Mouse (Mus musculus): ENCODE data around the gene Nav3. TPM values are rescaled to one million over a fixed set of nuclear protein-coding genes. Genes with fewer than 3 reads are reported as not detected.
"Not testable (repeated sequence)": the region's sequence is repeated elsewhere in the genome, so short reads cannot be mapped to it uniquely, and the experiment has no call there.

The Nav3 gene
- total and polyA plus RNA-seq, 3 experiments = not detected

DNA sequence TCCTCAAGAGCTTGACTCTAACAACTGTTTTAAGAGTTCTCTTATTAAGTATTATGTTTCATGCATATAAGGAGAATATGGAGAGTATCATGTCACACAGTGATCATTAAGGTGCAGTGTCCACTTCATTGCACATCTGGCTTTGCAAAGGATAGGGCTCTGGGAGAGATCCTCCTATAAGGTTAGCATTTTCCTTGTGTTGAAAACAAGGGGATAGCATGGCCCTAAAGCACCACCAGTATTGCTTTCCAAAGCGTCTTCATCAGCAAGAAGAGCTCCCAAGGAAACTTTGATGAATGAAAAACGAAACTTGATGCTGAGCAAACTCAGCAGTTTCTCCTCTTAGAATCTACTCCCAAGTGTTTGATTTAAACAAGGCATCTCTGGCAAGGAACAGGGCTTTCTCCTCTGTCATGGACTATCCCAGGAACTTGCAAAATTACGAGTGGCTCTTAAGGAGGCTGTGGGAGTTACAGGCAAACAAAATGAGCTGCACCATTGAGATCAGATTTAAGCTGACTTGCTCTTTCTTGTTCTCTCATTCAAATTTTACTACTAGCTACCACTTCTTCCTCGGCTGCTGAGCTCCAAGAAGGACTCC, 436.6 kb downstream of the Nav3 start:
- no peak for DNase-seq (ENCODE audit: low read depth, low spot score)
- H3K79me2 ChIP-seq (ENCODE audit: control insufficient read depth, insufficient read depth, low read length, poor library complexity) = no peaks in the 10 kb centered on the region
- TF ChIP-seq BHLHE40 (IDR thresholded peaks at IDR 0.05; ENCODE audit: borderline replicate concordance, low read depth, low read length) = no peak
- TF ChIP-seq POLR2A (IDR thresholded peaks at IDR 0.05; ENCODE audit: control insufficient read depth in 1 of 2, insufficient read depth in 1 of 2, low read depth in 1 of 2, low read length in 2 of 2, poor library complexity in 1 of 2) = no peak
- TF ChIP-seq ZC3H11A (IDR thresholded peaks at IDR 0.05; ENCODE audit: low read depth, low read length) = no peak
- TF ChIP-seq EP300 (IDR thresholded peaks at IDR 0.05; ENCODE audit: low read depth in 1 of 2, low read length in 2 of 2) = no peak
- no peak for TF ChIP-seq NRF1 (IDR thresholded peaks at IDR 0.05; ENCODE audit: insufficient read depth, low read depth, low read length, poor library complexity, severe bottlenecking)
- TF ChIP-seq RCOR1 (IDR thresholded peaks at IDR 0.05; ENCODE audit: low read depth, low read length) = no peak
- TF ChIP-seq TAL1 (IDR thresholded peaks at IDR 0.05; ENCODE audit: low read length) = no peak
- TF ChIP-seq POLR2AphosphoS5 (IDR thresholded peaks at IDR 0.05; ENCODE audit: borderline replicate concordance, low read depth, low read length) = no peak
- TF ChIP-seq GATA1 (IDR thresholded peaks at IDR 0.05; ENCODE audit: low read depth, low read length) = no peak
- no peak for TF ChIP-seq ELF1 (IDR thresholded peaks at IDR 0.05; ENCODE audit: low read depth, low read length)
- no peak for TF ChIP-seq UBTF (IDR thresholded peaks at IDR 0.05; ENCODE audit: borderline replicate concordance, insufficient read depth, low read depth, low read length)
- no peak for TF ChIP-seq MAX (IDR thresholded peaks at IDR 0.05; ENCODE audit: low read length)
- no peak for TF ChIP-seq ETS1 (IDR thresholded peaks at IDR 0.05; ENCODE audit: low read depth, low read length)
- no peak for TF ChIP-seq GABPA (IDR thresholded peaks at IDR 0.05; ENCODE audit: low read depth, low read length)
- TF ChIP-seq NELFE (IDR thresholded peaks at IDR 0.05; ENCODE audit: low read depth, low read length) = no peak

DNA sequence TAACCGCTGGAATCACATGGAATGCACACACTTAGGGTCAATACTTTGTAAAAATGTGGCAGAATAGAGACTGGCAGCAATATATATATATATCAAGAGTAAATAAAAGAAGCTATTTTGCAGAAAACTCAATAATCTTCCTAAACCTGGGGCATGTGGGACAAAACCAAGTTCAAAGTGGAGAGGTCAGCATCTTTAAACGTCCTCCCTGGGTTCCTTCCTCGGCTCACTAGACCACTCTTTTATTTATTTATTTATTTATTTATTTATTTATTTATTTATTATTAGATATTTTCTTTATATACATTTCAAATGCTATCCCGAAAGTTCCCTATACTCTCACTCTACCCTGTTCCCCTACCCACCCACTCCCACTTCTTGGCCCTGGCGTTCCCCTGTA, 454.7 kb downstream of the Nav3 start:
- not testable (repeated sequence) for H3K36me3 ChIP-seq (ENCODE audit: control insufficient read depth in 1 of 2, insufficient read depth in 2 of 2, low read length in 2 of 2); H3K9me3 ChIP-seq (replicated peaks; ENCODE audit: insufficient read depth, low read length)

More for the DNA sequence above, 436.6 kb downstream of the Nav3 start:
- H3K27me3 ChIP-seq (ENCODE audit: control insufficient read depth in 1 of 2, insufficient read depth in 2 of 2, low read length in 2 of 2) = no peaks in the 10 kb centered on the region
- no peaks in the 10 kb centered on the region for H3K4me1 ChIP-seq (ENCODE audit: control insufficient read depth in 1 of 2, insufficient read depth in 2 of 2, low read length in 2 of 2)
- H3K36me3 ChIP-seq (ENCODE audit: control insufficient read depth in 1 of 2, insufficient read depth in 2 of 2, low read length in 2 of 2) = no peaks in the 10 kb centered on the region
- H3K4me3 ChIP-seq (ENCODE audit: control insufficient read depth in 1 of 2, insufficient read depth in 1 of 2, low read depth in 2 of 2, low read length in 2 of 2) = no peak overlapping the region
- no peak overlapping the region for H3K9ac ChIP-seq (ENCODE audit: control insufficient read depth, low read depth, low read length, poor library complexity, severe bottlenecking)
- no peak overlapping the region for H3K27ac ChIP-seq (ENCODE audit: control insufficient read depth, low read depth, low read length)
- no peaks in the 10 kb centered on the region for H3K9me3 ChIP-seq (replicated peaks; ENCODE audit: insufficient read depth, low read length)

More for the DNA sequence above, 454.7 kb downstream of the Nav3 start:
- H3K27ac ChIP-seq (ENCODE audit: control insufficient read depth, low read depth, low read length); H3K4me3 ChIP-seq (ENCODE audit: control insufficient read depth in 1 of 2, insufficient read depth in 1 of 2, low read depth in 2 of 2, low read length in 2 of 2); DNase-seq (ENCODE audit: low read depth, low spot score); H3K27me3 ChIP-seq (ENCODE audit: control insufficient read depth in 1 of 2, insufficient read depth in 2 of 2, low read length in 2 of 2); H3K9ac ChIP-seq (ENCODE audit: control insufficient read depth, low read depth, low read length, poor library complexity, severe bottlenecking); H3K79me2 ChIP-seq (ENCODE audit: control insufficient read depth, insufficient read depth, low read length, poor library complexity); H3K4me1 ChIP-seq (ENCODE audit: control insufficient read depth in 1 of 2, insufficient read depth in 2 of 2, low read length in 2 of 2): not testable (repeated sequence)

Measured in MEL (cell line).